Mouse (Mus musculus): ENCODE results near the gene Rbm12.
"Not testable (repeated sequence)": the region's sequence is repeated elsewhere in the genome, so short reads cannot be mapped to it uniquely, and the experiment has no call there.

Gene Rbm12

GRCm38 (mm10) chr2:156111358-156112079, at the start of gene Rbm12, which contains the start of gene Cpne1:
Gene Rbm12, minus strand, starts transcription at chr2:156111978.
Gene Cpne1, minus strand, starts transcription at chr2:156111965.
- peak; percentile 91 to 95 for DNase-seq (ENCODE audit: low spot score in 2 of 2)

- DNase-seq (ENCODE audit: low spot score in 2 of 2): no peak
Measured at GRCm38 (mm10) chr2:156151538-156151937, 39.8 kb upstream of the Rbm12 start.

GRCm38 (mm10) chr2:156147316-156147915, 35.6 kb upstream of the Rbm12 start:
- DNase-seq (ENCODE audit: low spot score in 2 of 2): no peak

- DNase-seq (ENCODE audit: low spot score in 2 of 2): no peak
Measured at GRCm38 (mm10) chr2:156146272-156146989, 34.7 kb upstream of the Rbm12 start.

GRCm38 (mm10) chr2:156145486-156146130, 33.8 kb upstream of the Rbm12 start:
- DNase-seq (ENCODE audit: low spot score in 2 of 2): no peak

GRCm38 (mm10) chr2:156143953-156144724, 32.4 kb upstream of the Rbm12 start, which contains the start of the genes Romo1 and Nfs1:
Gene Romo1, plus strand, starts transcription at chr2:156144039.
Gene Nfs1, minus strand, starts transcription at chr2:156144186.
- peak; percentile 93 to 94 for DNase-seq (ENCODE audit: low spot score in 2 of 2)

- DNase-seq (ENCODE audit: low spot score in 2 of 2): no peak
Measured at GRCm38 (mm10) chr2:156143367-156143766, 31.6 kb upstream of the Rbm12 start.

GRCm38 (mm10) chr2:156142820-156143219, 31.0 kb upstream of the Rbm12 start:
- no peak for DNase-seq (ENCODE audit: low spot score in 2 of 2)

GRCm38 (mm10) chr2:156135695-156136094, 23.9 kb upstream of the Rbm12 start:
- no peak for DNase-seq (ENCODE audit: low spot score in 2 of 2)

- no peak for DNase-seq (ENCODE audit: low spot score in 2 of 2)
Measured at GRCm38 (mm10) chr2:156134161-156134560, 22.4 kb upstream of the Rbm12 start.

- no peak for DNase-seq (ENCODE audit: low spot score in 2 of 2)
Measured at GRCm38 (mm10) chr2:156126992-156127391, 15.2 kb upstream of the Rbm12 start, which contains the start of gene Gm28036. Gene Gm28036, minus strand, starts transcription at chr2:156127092.

GRCm38 (mm10) chr2:156123731-156124130, 12.0 kb upstream of the Rbm12 start:
- no peak for DNase-seq (ENCODE audit: low spot score in 2 of 2)

GRCm38 (mm10) chr2:156119566-156119965, 7.8 kb upstream of the Rbm12 start:
- DNase-seq (ENCODE audit: low spot score in 2 of 2): no peak

GRCm38 (mm10) chr2:156112080-156112423, 274 bp upstream of the Rbm12 start:
- not testable (repeated sequence) for DNase-seq (ENCODE audit: low spot score in 2 of 2)

GRCm38 (mm10) chr2:156110627-156111357, 986 bp downstream of the Rbm12 start:
- DNase-seq (ENCODE audit: low spot score in 2 of 2): no peak

GRCm38 (mm10) chr2:156091926-156092325, 19.9 kb downstream of the Rbm12 start:
- no peak for DNase-seq (ENCODE audit: low spot score in 2 of 2)

- no peak for DNase-seq (ENCODE audit: low spot score in 2 of 2)
Measured at GRCm38 (mm10) chr2:156089799-156090198, 22.0 kb downstream of the Rbm12 start.

GRCm38 (mm10) chr2:156087391-156088110, 24.2 kb downstream of the Rbm12 start:
- no peak for DNase-seq (ENCODE audit: low spot score in 2 of 2)

- no peak for DNase-seq (ENCODE audit: low spot score in 2 of 2)
Measured at GRCm38 (mm10) chr2:156084541-156084940, 27.2 kb downstream of the Rbm12 start.

GRCm38 (mm10) chr2:156080391-156080790, 31.4 kb downstream of the Rbm12 start:
- DNase-seq (ENCODE audit: low spot score in 2 of 2): no peak

Data from thymus, postnatal 10 days (tissue).